Mouse (Mus musculus) heart, postnatal 25 days (tissue): Measurements from ENCODE around the gene Zfp607b. TPM values are rescaled to one million over a fixed set of nuclear protein-coding genes. Genes with fewer than 3 reads are reported as not detected.

ENCODE experiments used
- DNase-seq: peaks from one replicate; pipeline ENCODE4 v3.0.0; 2022; ENCODE audit warnings: low spot score
- intact Hi-C: fragments of 180-260 bp; cut with DNase I; formaldehyde crosslinking; loops from one replicate; pipeline ENCODE4 v1.15.1; 2025
- total RNA-seq, 2 experiments: library from RNA; stranded (reverse); gene quantifications; 2 replicates each; pipeline ENCODE4 v1.2.3; 2021

Zfp607b gene
- total RNA-seq = under 1 TPM; 0.39 to 0.88 TPM

DNA sequence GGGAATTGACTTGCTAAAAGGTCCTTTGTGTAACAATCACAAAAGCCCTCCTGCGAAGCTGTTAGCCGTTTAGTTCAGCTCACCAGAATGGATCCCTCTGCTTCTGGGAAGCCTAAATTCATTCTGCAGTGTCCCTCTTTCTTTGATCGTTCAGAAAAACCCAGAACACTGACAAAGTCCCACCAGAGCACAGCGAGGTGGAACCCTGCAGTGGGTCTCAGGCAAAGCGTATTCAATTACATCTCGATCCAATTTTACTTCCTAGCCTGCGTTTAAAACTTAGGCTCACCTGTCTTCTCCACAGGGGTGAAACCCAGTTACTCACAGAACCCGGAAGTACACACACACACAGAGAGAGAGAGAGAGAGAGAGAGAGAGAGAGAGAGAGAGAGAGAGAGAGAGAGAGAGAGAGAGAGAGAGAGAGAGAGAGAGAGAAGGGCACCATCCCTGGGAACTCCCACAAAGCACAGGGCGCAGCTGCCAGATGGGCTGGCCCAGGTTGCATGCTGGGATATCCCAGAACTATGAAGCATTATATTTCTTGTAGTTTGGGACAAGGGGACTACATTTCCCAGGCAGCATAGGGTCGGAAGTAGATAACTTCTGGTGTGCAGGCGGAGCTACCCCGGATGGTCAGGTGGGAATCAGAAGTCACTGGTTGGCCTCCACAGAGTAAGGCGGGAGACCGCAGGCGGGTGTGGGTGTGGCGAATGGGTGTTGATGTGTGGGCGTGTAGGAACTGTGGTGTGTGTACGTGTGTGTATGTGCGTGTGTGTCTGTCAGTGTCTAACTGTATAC is at the start of gene Zfp607b:
Zfp607b (plus strand) TSS at position 526 of the 798 bp plus-strand sequence.
- intact Hi-C loops = loop anchor here (2.0 to 5.0 kb wide), 3 partner anchors 14 to 352 kb away; partner anchors contain the start of genes Ltbp4 and Map3k10
- peak; percentile 91 for DNase-seq

DNA sequence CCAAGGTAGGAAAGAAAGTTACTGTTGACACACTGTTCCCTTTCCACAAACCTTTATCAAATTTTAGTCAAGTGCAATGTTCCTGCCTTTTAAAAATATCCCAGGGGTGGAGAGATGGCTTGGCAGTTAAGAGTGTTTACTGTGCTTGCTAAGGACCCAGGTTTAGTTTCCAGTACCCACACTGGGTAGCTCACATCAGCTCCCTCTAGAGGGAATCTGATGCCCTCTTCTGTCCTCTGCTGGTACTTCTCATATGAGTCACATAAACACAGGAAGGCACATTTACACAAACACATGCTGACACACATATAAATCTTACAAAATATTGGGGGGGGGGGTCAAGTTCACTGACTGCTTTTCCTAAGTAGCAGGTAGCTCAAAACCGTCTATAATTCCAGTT is 44.7 kb upstream of the Zfp607b start:
- intact Hi-C loops = no loop called here

DNA sequence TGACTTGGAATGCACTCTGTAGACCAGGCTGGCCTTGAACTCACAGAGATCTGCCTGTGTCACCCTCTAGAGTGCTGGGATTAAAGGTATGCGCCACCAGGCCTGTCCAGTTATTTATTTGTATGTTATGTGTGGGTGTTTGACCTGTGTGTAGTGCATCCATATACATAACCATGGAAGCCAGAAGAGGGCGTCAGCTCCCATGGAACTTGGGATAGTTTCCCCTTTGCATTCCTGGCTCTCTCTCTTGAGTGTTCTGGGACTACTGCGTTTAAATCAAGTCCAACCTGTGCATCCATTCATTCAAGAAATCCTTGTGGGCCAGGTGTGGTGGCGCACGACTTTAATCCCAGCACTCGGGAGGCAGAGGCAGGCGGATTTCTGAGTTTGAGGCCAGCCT is 42.6 kb upstream of the Zfp607b start:
- intact Hi-C loops = no loop called here
- DNase-seq = no peak

More for the DNA sequence above, 44.7 kb upstream of the Zfp607b start:
- DNase-seq = no peak

DNA sequence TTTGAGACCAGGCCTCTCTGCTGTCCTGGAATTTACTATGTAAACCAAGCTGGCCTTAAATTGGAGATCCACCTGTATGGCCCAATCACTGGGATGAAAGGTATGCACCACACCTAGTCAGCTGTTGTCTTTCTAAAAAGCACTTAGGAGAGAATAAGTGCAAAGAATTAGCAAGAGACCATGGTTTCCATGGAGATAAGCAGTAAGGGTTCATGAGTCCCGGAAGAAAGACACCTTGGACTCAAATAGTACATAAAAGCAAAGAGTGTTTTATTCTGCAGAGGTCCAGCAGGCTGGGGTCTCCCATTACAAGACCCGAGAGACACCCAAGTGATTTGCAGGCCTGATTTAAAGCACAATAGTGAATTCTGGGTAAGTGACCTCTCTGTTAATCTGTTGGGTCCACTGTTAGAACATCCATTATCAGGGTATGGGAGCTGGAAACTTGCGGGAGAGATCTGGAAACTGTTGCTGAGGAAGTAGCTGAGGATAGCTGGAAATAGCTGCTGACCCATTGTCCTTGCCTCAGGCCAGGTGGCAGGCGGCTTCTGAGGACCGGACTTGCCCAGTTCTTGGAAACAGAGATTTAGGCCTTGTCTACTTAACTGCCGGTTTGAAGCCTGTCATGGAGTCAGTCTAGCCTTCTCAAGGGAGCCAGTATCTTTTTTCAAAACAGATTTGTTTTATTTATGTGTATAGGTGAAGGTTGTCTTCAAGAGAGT is 41.7 kb upstream of the Zfp607b start:
- DNase-seq = no peak
- intact Hi-C loops = no loop called here

DNA sequence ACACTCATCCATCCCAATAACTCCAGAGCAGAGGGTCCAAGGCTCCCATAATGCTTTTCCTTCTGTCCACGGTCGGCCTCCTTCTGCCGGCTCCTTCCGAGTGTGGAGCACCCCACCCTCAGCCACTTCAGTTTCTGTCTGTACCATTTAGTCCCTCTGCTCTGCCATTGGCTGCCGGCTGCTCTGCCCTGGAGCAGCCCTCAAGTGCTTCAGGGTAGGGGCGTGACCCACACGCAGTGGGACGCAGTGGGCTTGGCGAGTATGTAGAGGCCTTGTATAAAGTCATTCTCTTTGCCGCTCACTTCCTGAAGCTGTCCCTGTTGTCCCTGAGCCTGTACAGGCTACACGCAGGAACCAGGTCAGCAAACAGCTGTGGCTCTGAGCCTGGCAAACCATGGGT is 39.4 kb upstream of the Zfp607b start:
- intact Hi-C loops = loop anchor here (2.0 kb wide), 1 partner anchor 75 kb away; no protein-coding TSS in a partner anchor
- no peak for DNase-seq

DNA sequence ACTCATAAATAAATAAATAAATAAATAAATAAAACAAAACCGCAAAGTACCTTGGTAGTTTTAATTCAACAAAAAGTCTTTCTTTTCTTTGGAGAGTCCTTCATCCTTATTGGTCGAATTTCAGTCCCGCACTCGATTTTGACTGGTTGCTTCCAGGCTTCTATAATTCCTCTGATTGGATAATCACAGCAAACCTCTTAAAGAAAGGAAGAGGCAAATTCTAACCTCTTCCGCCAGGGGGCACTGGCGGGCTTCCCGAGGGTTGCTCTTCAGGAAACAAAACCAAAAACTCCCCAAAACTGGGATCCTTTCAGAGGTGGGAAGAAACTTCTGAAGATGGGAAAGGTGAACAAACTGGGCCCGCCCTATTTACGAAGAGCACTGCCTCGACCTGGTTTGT is 38.2 kb upstream of the Zfp607b start:
- no peak for DNase-seq
- intact Hi-C loops = loop anchor here (1.0 to 2.0 kb wide), 2 partner anchors 34 to 74 kb away; no protein-coding TSS in a partner anchor

DNA sequence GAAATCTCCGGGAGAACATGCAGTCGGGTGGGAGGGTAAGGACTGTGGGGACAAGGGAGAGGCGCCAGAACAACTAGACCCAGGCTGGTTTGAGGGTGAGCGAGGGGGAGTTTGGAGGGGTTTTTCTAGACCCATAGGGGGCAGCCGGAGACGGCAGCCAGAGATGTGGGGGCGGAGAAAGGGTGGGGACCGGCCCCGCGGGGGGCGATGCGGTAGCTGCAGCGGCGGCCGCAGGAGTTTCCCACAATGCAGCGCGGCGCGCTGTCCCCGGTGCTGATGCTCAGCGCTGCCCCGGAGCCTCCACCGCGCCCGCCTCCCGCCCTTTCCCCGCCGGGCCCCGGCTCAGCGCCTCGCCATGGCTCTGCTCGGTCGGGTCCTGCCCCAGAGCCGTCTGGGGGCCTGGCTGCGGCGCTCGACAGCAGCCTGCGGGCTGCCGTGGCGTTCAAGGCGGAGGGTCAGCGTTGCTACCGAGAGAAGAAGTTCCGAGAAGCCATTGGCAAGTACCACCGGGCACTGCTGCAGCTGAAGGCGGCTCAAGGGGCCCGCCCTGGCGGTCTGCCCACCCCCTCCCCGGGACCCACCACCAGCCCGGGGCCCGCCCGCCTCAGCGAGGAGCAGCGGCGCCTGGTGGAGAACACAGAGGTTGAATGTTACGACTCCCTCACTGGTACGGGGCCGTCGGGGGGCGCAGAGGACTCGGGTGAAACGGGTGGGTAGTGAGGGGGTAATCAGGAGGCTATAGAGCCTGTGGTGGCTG is 35.3 kb upstream of the Zfp607b start, which contains the start of gene Ttc9b:
Ttc9b (plus strand) TSS at position 235 of the 757 bp plus-strand sequence.
- no peak for DNase-seq
- intact Hi-C loops = no loop called here

DNA sequence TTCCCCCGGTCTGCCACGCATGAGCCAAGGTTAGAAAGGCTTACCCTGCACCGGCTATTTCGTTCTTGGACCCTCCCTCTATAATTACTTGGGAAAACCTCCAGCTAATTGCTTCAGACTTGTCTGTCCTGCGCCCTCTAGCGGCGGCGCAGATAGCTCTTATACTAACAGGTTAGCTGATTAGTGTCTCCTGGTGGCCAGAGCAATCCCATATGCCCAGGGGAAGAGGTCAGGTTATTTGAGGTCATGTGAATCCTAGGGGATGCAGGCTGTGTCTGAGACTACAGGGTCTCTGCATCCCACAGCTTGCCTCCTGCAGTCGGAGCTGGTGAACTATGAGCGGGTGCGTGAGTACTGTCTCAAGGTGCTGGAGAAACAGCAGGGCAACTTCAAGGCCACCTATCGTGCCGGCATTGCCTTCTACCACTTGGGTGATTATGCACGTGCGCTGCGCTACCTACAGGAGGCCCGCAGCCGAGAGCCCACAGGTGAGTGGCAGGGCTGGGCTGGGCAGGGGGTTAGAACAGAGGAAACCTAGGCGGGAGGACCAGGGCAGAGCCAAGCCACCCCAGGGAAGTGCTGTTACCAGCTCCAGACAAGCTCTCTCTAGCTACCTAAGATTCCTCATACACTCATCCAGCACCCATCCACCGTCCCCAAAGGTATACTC is 34.4 kb upstream of the Zfp607b start:
- intact Hi-C loops = no loop called here
- DNase-seq = no peak

DNA sequence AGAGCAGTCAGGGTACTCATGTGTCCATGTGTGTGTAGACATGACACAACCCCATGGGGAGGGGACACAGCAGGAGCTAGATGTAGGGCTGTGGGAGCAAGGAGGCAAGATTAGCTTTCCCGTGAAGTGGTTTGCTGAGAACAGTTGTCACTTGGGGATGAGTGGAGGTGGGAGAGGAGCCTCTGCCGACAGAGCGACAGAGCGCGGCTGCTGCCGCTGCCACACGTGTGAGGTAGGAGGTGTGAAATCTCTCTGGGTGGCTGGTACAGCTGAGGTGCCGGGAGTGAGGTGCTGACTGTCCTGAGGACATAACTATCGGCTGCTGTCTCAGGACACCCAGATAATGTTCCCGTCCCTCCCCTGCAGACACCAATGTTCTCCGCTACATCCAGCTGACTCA is 33.6 kb upstream of the Zfp607b start:
- DNase-seq = no peak
- intact Hi-C loops = no loop called here

DNA sequence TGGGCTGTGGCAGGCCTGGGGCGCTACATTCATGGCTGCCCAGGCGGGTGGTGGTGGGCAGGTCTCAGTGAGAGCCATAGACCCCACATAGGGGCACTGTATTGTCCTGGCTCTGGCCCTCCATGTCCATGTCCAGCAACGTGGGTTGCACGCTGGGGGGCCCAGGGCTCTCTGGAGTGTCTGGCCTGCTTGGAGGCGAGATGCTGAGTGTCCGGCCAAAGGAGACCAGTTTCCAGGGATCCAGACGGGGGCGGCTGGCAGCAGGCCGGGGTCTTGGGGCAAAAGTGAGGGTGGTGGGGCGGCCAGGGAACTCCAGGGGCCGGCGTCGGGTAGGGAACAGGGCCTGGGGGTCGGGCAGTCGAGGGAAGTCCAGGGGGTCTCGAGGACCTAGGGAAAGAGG is 32.5 kb upstream of the Zfp607b start:
- intact Hi-C loops = no loop called here
- no peak for DNase-seq

DNA sequence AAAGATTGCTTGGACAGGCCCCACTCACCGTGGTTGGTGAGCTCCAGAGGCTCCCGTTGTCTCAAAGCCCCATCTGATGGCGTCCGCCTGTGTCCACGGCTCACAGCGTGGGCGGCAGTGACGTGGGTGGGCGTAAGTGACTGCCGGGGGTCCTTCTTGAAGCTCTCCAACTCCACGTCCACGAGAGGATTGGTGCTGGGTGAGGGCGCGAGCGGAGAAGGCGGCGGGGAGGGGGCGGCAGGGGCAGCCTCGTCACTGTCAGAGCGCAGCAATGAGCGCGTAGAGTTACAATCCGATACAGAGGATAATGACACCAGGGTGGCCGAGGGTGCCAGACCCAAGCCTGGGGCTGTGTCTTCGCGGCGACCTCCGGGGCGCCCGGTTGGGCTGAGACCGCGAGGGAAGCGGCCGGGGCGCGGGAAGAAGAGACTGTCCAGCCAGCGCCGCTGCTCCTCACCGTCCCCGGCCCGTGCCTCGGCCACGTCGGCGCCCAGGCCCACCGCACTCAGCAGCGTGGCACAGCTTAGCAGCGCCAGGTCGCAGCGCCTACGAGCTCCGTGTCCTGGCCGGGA is 31.2 kb upstream of the Zfp607b start:
- intact Hi-C loops = no loop called here
- DNase-seq = no peak

DNA sequence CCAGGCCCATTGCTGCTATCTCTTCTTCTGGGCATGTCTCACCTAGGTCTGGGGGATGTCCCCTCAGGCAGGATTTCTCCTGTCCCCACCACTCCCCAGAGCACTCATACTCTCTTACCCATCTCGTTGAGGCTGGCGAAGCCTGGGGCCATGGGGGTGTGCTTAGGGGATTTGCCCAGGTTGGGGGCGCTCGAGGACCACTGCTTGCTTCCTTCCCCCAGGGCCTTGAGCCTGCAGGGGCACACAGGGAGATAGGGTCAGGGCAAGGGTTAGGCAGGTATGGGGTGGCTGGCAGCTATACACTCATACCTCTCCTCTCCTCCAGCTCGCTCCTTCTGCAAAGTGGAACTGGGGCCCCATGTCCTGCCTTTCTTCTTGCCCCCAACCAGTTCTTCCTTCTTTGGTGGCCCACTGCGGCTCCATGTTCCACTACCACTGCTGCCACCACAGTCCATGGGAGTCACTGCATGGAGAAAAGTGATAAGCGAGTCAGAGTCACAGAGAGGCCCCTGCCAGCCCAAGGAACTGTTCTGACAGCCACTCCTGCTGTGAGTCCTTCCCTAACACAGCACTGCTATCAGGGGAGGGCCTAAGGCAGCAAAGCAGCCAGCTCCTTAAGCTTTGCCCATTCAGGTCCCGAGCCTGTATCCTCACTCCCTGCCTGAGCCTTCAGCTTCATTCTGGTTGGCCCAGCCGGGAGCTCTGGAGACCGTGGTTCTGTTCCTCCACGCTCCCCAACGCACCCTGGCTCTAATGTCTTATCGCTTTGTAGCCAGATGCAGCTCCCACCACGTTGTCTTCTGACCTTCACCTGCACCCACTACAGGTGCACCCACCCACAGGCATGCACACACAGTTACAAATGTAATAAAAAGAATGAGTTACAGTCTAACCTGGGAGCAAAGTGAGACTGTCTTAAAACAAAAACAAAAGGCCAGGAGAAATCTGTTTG is 30.2 kb upstream of the Zfp607b start:
- intact Hi-C loops = no loop called here
- no peak for DNase-seq

DNA sequence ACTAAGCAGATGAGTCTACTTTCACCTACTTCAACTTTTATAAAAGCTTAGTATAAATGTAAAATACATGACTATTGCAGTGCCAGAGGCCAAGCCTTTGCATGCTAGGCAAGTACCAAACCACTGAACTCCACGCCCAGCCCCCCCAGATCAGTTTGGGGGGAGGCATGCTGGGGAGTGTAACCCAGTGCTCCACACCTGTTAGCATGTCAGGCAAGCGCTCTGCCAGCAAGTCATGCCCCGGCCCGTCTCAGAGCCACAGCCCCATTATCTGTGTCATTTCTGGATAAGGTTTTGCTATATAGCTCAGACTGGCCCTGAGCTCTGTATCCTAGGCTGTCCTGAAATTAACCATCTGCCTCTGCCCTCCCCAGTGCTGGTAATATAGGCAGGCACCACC is 27.1 kb upstream of the Zfp607b start:
- DNase-seq = no peak
- intact Hi-C loops = no loop called here

DNA sequence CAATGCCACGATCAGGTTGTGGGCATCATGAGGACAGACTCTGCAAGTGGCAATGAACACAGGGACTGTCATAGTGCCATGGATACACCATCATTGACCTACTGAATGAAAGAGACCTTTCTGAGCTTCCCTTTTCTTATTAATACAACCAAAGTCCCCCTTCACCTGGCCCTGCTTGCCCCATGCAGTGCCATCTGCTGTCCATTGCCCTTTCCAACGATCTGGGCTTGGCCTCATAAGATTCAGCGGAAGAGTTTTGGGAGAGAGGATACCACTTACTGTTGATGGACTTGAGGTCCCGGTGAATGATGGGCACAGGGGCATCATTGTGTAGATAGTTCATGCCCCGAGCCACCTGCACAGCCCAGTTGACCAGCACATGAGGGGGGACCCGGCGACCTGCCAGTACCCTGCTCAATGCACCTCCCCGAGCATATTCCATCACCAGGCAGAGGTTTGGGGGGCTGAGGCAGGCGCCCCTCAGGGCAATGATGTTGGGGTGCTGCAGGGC is 16.0 kb upstream of the Zfp607b start:
- no peak for DNase-seq
- intact Hi-C loops = no loop called here

DNA sequence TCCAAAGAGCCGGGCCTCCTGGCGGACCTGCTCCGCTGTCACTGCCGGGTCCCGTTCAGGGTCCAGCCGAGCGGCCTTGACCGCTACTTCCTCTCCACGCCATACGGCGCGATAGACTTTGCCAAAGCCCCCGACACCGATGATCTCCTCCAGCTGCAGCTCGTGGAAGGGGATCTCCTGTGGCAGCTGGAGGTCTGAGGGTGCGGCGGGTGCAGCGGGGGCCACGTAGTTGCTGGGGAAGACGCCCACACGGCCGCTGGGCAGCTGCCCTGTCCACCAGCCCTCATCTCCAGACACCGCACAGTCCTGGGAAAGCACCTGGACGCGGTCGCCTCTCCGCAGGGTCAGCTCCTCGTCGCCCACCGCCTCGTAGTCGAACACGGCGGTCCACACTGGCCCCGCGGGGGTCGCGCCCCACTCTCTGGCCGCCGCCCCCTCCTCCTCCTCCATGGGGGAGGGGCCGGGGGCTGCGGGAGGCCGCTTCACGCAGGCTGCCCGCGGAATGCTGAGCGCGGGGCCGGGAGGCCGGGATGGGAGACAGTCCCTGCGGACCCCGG is 15.5 kb upstream of the Zfp607b start:
- DNase-seq = no peak
- intact Hi-C loops = loop anchor here (2.0 kb wide), 1 partner anchor 15 kb away; the partner anchor contains the start of gene Zfp607b

DNA sequence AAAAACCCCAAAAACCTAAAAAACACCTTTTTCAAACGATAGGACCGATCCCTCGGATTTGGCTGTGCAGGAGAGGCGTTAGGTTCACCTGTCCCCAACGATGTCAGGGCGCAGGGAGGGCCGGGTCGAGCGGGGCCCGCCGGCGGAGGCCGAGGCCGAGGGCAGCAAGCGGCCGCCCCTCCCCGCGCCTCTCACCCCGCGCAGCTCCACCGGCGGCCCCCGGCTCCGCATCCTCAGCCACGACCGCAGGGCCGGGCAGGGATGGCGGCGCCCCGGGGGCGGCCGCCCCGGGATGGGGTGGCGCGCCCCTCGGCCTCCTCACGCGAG is 15.0 kb upstream of the Zfp607b start:
- DNase-seq = no peak
- intact Hi-C loops = loop anchor here (2.0 kb wide), 1 partner anchor 15 kb away; the partner anchor contains the start of gene Zfp607b

DNA sequence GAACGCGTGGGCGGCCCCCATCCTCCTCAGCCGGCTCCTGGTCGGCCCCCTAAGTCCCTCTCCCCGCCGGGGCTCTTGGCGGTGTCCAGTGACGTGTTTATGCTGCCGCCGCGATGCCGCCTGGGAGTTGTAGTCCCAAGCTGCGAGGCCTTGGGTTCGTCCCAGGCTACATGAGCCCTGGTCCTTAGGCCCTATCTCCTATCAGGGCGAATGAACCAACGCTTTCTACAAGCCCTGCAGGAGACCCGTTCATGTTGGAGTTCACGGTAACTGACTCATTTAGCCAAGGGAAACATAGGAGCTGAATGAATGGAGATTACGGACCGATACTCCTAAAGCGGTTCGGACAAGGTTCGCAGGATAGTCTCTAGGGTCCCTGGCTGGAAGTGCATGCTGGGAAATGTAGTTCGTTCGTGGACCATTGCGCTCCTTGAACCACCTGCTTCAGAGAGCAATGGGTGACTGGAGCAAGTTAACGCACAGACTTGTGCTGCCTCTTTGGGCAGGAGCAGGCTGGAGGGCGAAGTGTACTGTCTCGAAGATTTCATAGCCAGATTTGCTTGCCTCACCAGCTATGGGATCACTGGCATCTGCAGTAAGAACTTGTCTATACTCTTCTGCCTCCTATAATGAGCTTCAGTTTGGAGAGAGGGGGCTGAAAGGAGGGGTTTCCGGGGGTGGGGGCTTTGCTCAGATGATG is 14.5 kb upstream of the Zfp607b start, which contains the start of gene Map3k10:
Map3k10 (minus strand) TSS at position 77 of the 700 bp plus-strand sequence.
- intact Hi-C loops = loop anchor here (2.0 kb wide), 1 partner anchor 14 kb away; the partner anchor contains the start of gene Zfp607b
- peak; percentile 87 for DNase-seq
